Mouse (Mus musculus): ENCODE data around the gene U2af1l4.

U2af1l4 gene

DNA sequence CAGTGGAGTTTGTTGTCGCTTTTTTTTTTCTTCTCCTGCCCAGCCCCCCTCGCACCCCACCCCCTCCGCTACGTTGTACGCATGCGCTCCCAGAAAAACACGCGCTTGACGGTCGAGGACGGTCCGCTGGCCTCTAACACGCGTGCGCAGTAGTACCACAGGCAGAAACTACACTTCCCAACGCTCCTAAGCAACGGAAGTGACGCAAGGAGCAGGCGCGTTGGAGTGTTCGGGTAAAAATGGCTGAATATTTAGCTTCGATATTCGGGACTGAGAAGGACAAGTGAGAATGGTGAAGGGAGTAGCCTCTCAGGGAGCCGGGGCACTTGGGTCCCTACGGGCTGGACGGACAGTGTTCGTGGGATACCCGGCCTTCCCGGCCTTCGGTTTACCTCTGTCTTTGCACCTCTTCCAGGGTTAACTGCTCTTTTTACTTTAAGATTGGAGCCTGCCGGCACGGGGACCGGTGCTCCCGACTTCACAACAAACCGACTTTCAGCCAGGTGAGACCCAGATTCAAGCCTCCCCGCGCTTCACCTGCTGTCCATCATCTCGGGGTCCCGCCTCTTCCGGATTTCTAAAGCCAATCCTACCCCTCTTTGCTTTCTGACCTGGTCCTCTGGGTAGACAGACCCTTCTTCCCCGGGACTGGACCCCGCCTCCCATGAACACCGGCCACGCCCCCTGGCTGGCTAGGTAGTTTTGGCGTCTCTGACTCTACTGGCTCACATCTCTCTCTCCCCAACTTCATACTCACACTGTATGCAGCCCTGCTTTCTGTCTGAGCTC lies at the start of gene U2af1l4, which contains the start of the genes Gm49396 and Psenen:
Gene U2af1l4, plus strand, starts transcription at position 185 of the 789 bp plus-strand sequence.
Gene Gm49396, plus strand, starts transcription at position 228 of the 789 bp plus-strand sequence.
Gene Psenen, minus strand, starts transcription at position 511 of the 789 bp plus-strand sequence.
- DNase-seq, result peak; percentile 98

DNA sequence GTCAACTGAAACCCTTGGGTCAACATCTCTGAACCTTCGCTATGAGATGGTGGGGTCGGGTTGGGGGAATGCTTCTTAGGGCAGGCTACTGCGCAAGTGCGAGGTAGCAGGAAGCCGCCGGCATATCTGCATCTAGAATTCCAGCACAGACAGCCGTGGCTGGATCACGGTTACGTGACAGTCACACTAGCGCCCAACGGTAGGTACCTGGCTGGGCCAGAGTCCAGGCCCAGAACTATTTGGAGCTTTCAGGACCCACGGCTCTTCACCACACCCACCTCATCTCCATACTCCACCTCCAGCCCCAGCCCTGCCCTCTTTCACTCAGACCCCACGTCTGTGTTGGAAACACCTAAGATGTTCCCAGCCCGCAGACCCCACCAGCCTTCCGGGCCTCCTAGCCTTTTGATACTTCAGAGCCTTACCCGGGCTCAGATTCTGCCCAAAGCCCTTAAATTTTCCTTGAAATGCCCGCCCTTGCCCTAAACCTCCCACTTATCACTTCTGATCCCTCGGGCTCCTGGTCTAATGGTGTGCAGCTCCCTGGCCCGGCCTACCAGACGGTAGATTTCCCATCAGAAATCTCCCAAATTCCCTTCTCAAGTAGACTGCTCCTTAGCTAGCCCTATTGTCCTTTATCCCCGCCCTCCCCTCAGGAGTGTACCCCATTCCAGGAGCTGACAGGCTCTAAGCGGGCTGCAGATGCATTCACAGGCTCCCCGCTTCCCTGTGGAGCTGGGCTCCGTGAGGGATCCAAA lies 47.9 kb upstream of the U2af1l4 start:
- DNase-seq, result no peak

DNA sequence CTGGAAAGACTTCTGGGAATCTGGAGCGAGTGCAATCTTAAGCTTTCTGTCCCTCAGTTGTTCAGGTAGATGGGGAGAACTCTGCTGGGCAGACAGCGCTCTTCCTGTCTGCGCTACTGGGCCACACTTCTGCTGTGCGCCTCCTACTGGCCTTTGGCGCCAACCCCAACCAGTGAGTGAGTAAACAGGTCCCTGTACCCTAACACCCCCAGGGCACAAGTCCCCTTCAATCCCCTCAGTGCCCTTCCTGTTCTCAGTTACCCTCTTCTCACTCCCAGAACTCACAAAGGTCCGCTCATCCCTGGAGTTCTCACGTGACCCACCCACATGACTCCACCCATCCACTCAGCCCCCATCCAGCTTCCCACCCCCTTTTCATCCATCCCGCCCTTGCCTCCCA lies 44.8 kb upstream of the U2af1l4 start:
- no peak for DNase-seq

- peak; percentile 19 for DNase-seq
Measured at GRCm38 (mm10) chr7:30520396-30520795, 42.7 kb upstream of the U2af1l4 start.

DNA sequence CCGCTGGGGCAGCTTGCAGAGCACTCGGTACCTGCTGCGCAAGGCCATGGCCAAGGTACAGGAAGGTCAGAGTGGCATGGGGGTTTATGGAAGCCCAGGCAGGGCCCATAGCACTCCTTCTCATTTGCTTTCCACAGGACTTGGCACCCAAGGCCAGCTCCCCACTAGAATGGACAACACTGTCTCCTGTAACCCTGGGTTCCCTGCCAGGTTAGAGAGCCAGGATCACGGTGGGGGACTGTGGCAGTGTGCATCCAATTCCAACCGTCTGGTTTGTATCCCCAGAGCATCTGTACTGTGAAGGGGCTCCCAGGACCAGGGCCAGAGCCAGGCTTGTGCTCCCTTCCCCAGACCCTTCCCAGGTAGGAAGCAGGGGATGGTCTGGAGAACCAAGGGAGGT lies 42.2 kb upstream of the U2af1l4 start:
- DNase-seq, result no peak

GRCm38 (mm10) chr7:30522871-30523270 lies 40.2 kb upstream of the U2af1l4 start:
- no peak for DNase-seq

- no peak for DNase-seq
Measured at GRCm38 (mm10) chr7:30524487-30524886, 38.6 kb upstream of the U2af1l4 start.

- DNase-seq, result no peak
Measured at GRCm38 (mm10) chr7:30525954-30526353, 37.1 kb upstream of the U2af1l4 start.

DNA sequence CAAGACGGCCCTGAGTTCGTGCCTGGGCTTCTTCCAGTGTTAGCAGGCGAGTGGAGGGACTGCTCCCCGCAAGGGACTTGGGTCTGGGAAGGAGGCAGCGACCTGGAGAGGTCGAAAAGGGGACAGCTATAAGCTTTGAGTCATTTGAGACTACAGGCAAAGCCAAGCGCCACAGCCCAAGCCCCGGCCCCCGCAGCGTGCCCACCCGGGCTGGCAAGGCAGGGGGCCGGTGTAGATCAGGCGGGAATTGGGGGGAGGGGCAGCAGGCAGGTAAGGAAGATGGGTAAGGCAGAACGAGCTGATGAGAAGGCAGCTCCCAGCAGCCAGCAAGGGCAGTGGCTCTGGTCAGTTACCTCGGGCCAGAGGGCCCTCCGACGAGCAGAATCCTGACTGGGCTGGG lies 36.7 kb upstream of the U2af1l4 start:
- DNase-seq, result no peak

DNA sequence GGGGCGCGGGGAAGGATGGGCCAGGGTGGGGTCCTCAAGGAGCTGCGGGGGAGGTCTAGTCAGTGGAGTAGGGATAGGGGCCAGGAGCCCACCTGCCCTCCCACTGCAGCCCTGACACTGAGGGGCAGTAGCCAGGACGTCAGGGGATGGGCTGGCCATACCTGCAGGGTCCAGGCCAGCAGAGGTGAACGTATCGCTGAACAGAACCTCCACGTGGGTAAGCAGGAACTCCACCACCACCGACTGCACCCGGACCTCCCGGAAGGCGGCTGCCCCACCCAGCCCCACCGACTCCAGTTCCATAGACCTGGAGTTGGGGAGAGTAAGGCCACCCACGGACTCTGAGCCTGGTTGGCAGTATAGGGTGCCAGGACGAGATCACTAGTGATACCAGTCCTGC lies 36.1 kb upstream of the U2af1l4 start:
- DNase-seq, result no peak

GRCm38 (mm10) chr7:30531291-30531815 lies 31.7 kb upstream of the U2af1l4 start:
- no peak for DNase-seq

DNA sequence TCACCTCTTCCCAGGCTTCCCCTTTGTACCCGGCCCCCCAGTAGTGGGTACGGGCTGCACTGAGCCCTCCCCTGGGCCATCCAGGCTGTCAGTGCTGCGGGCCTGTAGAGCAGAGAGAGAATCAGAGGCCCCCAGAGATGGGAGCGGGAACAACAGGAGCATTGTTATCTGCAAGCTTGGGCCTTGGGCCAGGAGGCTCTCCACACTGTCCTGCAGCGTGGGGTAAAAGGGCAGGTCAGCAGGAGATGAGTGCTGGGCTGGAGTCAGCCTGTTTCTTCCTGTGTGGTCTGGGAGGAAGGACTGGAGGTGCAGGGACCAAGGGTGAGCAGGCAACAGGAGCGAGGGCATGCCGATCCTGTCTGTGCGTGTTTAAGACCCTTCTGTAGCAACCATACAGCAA lies 30.2 kb upstream of the U2af1l4 start:
- DNase-seq, result peak; percentile 76

- no peak for DNase-seq
Measured at GRCm38 (mm10) chr7:30533941-30534632, 29.0 kb upstream of the U2af1l4 start.

- peak; percentile 97 for DNase-seq
Measured at GRCm38 (mm10) chr7:30534633-30535577, 28.2 kb upstream of the U2af1l4 start, which contains the start of gene Arhgap33. Gene Arhgap33 (minus strand): TSS chr7:30535060.

- DNase-seq, result no peak
Measured at GRCm38 (mm10) chr7:30540572-30540971, 22.5 kb upstream of the U2af1l4 start.

DNA sequence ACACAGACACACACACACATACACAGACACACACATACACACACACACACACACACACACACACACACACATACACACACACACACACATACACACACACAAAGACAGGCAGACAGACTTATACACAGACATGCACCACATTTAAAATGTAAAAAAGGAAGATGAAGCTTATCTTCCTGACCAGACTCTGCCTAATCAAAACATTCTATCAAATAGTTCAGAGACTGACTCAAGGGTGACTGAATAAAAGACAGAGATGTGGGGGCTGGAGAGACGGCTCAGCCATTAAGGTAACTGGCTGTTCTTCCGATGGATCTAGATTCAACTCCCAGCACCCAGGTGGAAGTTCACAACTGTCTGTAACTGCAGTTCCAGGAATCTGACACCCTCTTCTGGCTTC lies 18.8 kb upstream of the U2af1l4 start:
- no peak for DNase-seq

DNA sequence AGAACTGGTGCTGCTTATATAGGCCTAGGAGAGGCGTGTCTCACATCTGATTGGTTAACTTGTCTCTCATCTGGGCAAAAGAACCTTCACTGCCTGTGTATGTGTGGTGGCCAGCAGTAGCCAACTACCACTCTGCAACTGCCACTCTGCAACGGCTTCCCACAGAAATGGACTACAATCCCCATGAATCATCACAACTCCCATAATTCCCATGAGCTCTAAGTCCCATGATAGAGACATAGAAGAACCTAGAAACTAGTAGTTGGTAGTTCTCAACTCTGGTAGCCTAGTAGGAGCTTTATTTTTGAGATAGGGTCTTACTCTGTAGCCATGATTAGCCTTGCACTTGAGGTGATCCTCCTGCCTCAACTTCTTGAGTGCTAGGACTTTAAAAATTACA lies 13.2 kb upstream of the U2af1l4 start:
- no peak for DNase-seq

DNA sequence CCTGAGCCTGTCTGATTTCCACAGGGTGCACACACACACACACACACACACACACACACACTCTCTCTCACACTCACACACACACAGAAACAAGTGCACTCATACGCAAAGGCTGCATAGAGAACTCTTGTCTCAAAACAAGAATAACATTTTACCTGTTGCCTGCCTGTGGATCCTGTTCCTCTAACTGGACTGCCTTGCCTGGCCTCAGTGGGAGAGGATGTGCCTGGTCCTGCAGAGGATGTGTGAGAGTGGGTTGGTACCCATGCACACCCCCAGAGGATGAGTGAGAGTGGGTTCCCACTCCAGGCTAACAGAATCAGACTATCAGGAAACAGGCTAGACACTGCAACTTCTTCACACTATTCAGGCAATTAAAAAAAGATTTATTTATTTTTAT lies 12.5 kb upstream of the U2af1l4 start:
- no peak for DNase-seq

DNA sequence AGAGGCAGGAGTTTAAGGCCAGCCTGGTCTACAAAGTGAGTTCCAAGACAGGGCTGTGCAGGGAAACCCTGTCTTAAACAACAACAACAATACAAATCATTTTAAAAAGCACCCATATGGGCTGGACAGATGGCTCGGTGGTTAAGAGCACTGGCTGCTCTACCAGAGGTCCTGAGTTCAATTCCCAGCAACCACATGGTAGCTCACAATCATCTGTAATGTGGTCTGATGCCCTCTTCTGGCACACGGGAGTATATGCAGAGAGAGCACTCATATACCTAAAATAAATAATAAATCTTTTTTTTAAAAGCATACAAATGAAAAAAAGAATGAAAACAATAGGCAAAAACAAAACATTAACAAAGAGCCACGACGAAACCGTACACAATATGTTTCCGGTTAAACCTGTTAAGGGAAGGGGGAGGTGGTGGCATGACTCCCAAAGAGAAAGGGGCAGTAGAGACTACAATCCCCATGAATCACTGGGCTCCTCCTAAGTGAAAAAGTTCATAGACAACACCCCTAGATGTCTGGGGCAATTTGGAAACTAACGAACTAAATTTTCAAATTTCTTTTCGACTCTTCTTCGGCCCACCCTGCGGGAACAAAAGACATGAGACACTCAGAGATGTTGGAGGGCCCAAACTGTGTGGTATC lies 11.5 kb upstream of the U2af1l4 start:
- no peak for DNase-seq

DNA sequence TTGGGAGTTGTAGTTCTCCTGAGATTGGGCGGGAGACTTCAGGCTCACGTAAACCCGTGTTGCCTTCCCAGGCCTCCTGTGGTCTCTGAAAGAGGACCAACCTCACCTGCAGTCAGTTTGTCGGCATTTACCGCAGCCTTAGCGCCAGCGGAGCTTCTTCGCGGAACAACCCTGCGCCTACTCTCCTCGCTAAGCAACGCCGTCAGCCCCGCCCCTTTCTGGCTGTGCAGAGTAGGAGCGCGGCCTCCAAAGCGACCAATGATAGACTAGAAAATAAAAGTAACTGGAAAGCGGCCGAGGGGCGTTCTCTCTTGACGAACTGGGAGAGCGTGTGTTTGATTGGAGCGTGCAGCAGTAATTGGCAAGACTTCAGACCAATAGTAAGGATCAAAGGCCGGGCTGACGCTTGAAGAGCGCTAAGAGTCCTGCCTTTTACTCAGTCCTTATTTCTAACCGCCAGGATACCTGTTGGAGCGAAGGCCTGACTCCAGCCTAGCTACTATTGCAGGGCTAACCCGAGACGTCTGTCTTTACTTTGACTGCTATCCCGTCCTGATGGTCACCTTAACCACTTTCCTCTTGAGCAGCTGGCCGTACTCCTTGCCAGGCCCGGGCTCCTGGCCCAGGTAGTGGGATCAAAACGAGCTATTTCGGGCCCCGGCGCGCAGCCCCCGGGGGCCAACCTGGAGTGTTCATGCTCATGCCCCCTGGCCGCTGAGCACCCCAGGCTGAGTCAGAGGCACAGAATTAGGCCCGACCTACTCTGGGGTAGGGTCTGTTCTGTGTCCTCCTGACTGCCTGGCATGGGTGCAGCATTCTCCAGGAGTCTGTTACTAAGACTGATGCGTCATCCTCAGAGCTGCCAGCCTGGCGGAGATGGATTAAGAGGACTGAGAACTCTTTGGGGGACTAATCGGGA lies 10.7 kb upstream of the U2af1l4 start, which contains the start of the genes Hspb6 and Proser3:
Gene Hspb6, plus strand, starts transcription at position 77 of the 919 bp plus-strand sequence.
Gene Proser3, minus strand, starts transcription at position 198 of the 919 bp plus-strand sequence.
- DNase-seq, result peak; percentile 99
